9 mouse cellular contexts compared by ENCODE assay signal in genomic region chr14:122249123-122249522, GRCm38 (mm10).
DNase-seq lines count a peak whose midpoint lies in the region; TF ChIP-seq lines count a peak whose summit lies in the region.
"Had no signal": no experiment of that assay in that cellular context is flagged by ENCODE, and none has a peak within 500 bp of the region (broad histone marks: within the 10 kb centered on the region; RNA-seq: fewer than 3 reads in every experiment).

No protein-coding gene starts in this region.

- H3K36me3 ChIP-seq in limb, embryonic 10.5 days = no peaks in the 10 kb centered on the region

- no peaks in the 10 kb centered on the region; the same call in 1 of the 2 replicates for H3K27me3 ChIP-seq in limb, embryonic 10.5 days (ENCODE audit: low read depth, poor library complexity, severe bottlenecking)

- peak; percentile 64 for TF ChIP-seq CTCF in bone marrow, adult 2 months (IDR thresholded peaks at IDR 0.05; ENCODE audit: control insufficient read depth, insufficient read depth, low read length)

- DNase-seq in adrenal gland, postnatal 14 days = peak; percentile 21
- no peak for DNase-seq in adrenal gland, postnatal 10 days
- peak; percentile 27 for DNase-seq in left cerebral cortex, postnatal 4 days
- DNase-seq in left cerebral cortex, postnatal 25 days (ENCODE audit: low spot score in 2 of 2) = no peak
- DNase-seq in spleen, postnatal 4 days (ENCODE audit: low spot score in 2 of 2) = peak; percentile 37 to 70
- no peak for DNase-seq in limb, embryonic 10.5 days (ENCODE audit: low spot score)
- no peak for DNase-seq in urinary bladder, adult 18-20 months (ENCODE audit: low spot score in 2 of 2)

- no peak for TF ChIP-seq POLR2A in bone marrow, adult 2 months (IDR thresholded peaks at IDR 0.05; ENCODE audit: borderline replicate concordance, control insufficient read depth, low read depth, low read length)

- H3K9me3 ChIP-seq in limb, embryonic 10.5 days (replicated peaks) = no peaks in the 10 kb centered on the region

- WGBS in bone marrow, adult 2 months = 75% methylated on average over 3 of the region's 3 CpGs
- WGBS in limb, embryonic 10.5 days = 89% methylated on average over 3 of the region's 3 CpGs

- H3K4me3 ChIP-seq in bone marrow, adult 2 months (replicated peaks; ENCODE audit: control insufficient read depth, low read depth, low read length) = no peak overlapping the region
- no peak overlapping the region for H3K4me3 ChIP-seq in limb, embryonic 10.5 days

- no peak overlapping the region for H3K27ac ChIP-seq in bone marrow, adult 2 months (ENCODE audit: control insufficient read depth, insufficient read depth, low read depth, low read length, poor library complexity)
- no peak overlapping the region for H3K27ac ChIP-seq in limb, embryonic 10.5 days
- H3K27ac ChIP-seq: macrophage had no signal

- intact Hi-C loops in left cerebral cortex, postnatal 4 days (cut with DNase I) = no loop called here
- intact Hi-C loops in left cerebral cortex, postnatal 25 days (cut with DNase I) = no loop called here

- H3K4me1 ChIP-seq in bone marrow, adult 2 months (ENCODE audit: control insufficient read depth, insufficient read depth, low read length) = no peaks in the 10 kb centered on the region
- peaks cover 48% of the 10 kb centered on the region for H3K4me1 ChIP-seq in limb, embryonic 10.5 days

Comparison
In these comparisons a context has a peak if more than half of its experiments do, and no peak if none do; other contexts are left out.
1. DNase-seq: peak in adrenal gland, postnatal 14 days (single experiment), left cerebral cortex, postnatal 4 days (single experiment) and spleen, postnatal 4 days (2 of 2); none in adrenal gland, postnatal 10 days (single experiment), left cerebral cortex, postnatal 25 days (0 of 2), limb, embryonic 10.5 days (single experiment) and urinary bladder, adult 18-20 months (0 of 2).